Mouse (Mus musculus) liver, postnatal 0 days (tissue): ENCODE results near the gene Lamtor2. TPM values are rescaled to one million over a fixed set of nuclear protein-coding genes. Genes with fewer than 3 reads are reported as not detected.

ENCODE experiments used
- ATAC-seq: fragments of 200-750 bp; cut with Nextera tagmentation; 2 replicates; pipeline ENCODE4 v1.8.0; 2017; ENCODE audit warnings: mild to moderate bottlenecking, moderate library complexity
- DNase-seq: peaks from one replicate; pipeline ENCODE4 v3.0.0-alpha.2; 2016
- H3K27ac ChIP-seq: fragments of 300-500 bp; sonication (generic); 2 replicates; pipeline ENCODE4 v1.5.1; 2014; ENCODE audit warnings: antibody characterized with exemption, moderate library complexity, mild to moderate bottlenecking, low read depth
- H3K27me3 ChIP-seq: fragments of 300-500 bp; sonication (generic); 2 replicates; pipeline ENCODE4 v1.6.1; 2014; ENCODE audit warnings: low read length, control low read depth, mixed read lengths; ENCODE audit not compliant: insufficient read depth
- H3K36me3 ChIP-seq: fragments of 300-500 bp; sonication (generic); replicated peaks from 2 replicates; pipeline ENCODE4 v1.6.1; 2014; ENCODE audit warnings: mild to moderate bottlenecking, control low read depth, low read length, moderate library complexity, mixed read lengths; ENCODE audit not compliant: insufficient read depth
- H3K4me1 ChIP-seq: fragments of 300-500 bp; sonication (generic); 2 replicates; pipeline ENCODE4 v1.6.1; 2014; ENCODE audit warnings: antibody characterized with exemption, mild to moderate bottlenecking, control low read depth; ENCODE audit not compliant: insufficient read depth
- H3K4me2 ChIP-seq: fragments of 300-500 bp; sonication (generic); 2 replicates; pipeline ENCODE4 v1.6.1; 2014; ENCODE audit warnings: low read depth, mild to moderate bottlenecking, low read length, moderate library complexity, mixed read lengths
- H3K4me3 ChIP-seq: fragments of 300-500 bp; sonication (generic); 2 replicates; pipeline ENCODE4 v1.5.1; 2014; ENCODE audit warnings: low read depth, low read length
- H3K9ac ChIP-seq: fragments of 300-500 bp; sonication (generic); replicated peaks from 2 replicates; pipeline ENCODE4 v1.6.1; 2014; ENCODE audit warnings: mild to moderate bottlenecking, moderate library complexity
- H3K9me3 ChIP-seq: fragments of 300-500 bp; sonication (generic); 2 replicates; pipeline ENCODE4 v1.6.1; 2016; ENCODE audit warnings: mild to moderate bottlenecking, control low read depth, low read length, mixed read lengths
- CTCF ChIP-seq: sonication (generic); IDR thresholded peaks from 2 replicates; pipeline ENCODE4 v1.5.1; 2016; ENCODE audit warnings: antibody characterized with exemption, low read depth
- EP300 ChIP-seq: IDR thresholded peaks from 2 replicates; pipeline ENCODE4 v1.6.1; 2016; ENCODE audit warnings: antibody characterized with exemption, low read depth, mild to moderate bottlenecking
- WGBS: fragments of 180-500 bp; shearing (Covaris S2); extraction: QIAGEN DNeasy Blood & Tissue Kit; methylation state at CpG from one replicate; pipeline ENCODE4 v1.1.7; 2014; ENCODE audit not compliant: insufficient replicate concordance; 5-methylcytosine and 5-hydroxymethylcytosine counted together
- polyA plus RNA-seq: library from polyadenylated mRNA; unstranded; fragments of >200 nt; fragmentation: Nextera tagmentation; extraction: Ambion mirVana; gene quantifications from 2 replicates; pipeline ENCODE4 v1.2.1, GENCODE M21; 2015

Gene Lamtor2
- polyA plus RNA-seq, 1 experiment from 2014 or later, result 104 TPM

DNA sequence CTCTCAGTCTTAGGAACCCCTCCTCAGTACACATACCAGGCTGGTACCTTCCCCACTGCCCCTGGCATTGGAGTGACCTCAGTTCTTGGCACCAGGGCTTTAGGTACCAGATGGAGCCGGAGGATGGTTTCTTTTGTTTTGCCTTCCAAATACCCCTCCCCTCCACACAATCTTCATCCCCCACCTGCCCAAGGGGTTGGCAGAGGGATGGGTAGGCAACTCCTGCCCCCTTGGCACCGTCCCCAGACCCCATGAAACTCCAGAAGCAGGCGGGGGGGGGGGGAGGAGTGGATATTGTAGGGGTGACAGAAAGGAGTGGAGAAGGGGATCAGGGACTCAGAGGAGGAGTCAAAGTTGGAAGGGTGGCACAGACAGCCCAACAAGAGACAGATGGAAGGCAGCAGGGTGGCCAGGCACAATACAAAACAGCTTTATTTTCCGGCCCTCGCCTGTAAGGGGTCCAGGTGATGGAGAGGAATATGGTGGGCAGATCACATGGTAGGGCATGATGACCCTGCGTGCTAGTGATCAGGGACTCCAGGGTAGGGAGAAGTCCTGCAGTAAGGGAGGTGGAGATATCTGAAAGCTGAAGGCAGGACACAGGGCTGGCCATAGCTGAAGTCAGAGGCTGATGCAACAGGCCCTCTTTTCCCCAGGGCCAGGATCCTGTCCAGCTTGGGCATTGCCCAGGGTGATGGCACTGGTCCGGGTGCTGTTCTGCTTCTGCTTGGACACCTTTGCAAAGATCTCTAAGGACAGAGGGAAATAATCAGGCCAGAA lies 11.1 kb downstream of the Lamtor2 start:
- H3K4me1 ChIP-seq, result peaks cover 2% of the 10 kb centered on the region
- no peaks in the 10 kb centered on the region for H3K9me3 ChIP-seq
- no peak overlapping the region for H3K4me2 ChIP-seq
- DNase-seq (no peak), ATAC-seq (no peak)
- H3K36me3 ChIP-seq, result no peaks in the 10 kb centered on the region
- 80% methylated on average over 7 of the region's 7 CpGs for WGBS
- H3K9ac ChIP-seq, result no peak overlapping the region
- TF ChIP-seq EP300, result no peak
- TF ChIP-seq CTCF, result no peak
- H3K27me3 ChIP-seq, result no peaks in the 10 kb centered on the region
- H3K4me3 ChIP-seq, result no peak overlapping the region
- no peak overlapping the region for H3K27ac ChIP-seq

DNA sequence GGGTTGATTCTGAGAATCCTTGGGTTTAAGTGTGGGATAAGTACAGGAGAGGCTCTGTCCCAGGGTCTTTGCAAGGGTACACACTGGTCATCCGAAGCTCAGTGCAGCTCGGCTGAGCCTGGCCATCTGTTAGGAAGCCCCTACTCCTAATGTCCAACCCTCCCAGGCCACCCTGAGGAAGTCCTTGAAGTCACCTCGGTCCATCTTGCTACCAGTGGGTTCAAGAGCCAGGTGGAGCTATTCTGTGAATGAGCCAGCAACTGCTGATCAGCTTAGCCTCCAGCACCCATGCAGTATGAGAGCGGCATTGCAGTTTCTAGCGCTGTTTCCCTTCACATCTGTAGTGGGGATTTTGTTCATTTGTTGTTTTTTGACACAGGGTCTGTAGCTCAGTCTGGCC lies 12.8 kb downstream of the Lamtor2 start:
- Histone ChIP-seq H3K4me1 (peaks cover 14% of the 10 kb centered on the region), H3K27me3 (no peaks in the 10 kb centered on the region), H3K4me2 (no peak overlapping the region), H3K36me3 (no peaks in the 10 kb centered on the region), H3K9me3 (no peaks in the 10 kb centered on the region), H3K27ac (no peak overlapping the region), H3K9ac (no peak overlapping the region; the same call in 1 of the 2 replicates), H3K4me3 (no peak overlapping the region)
- 69% methylated on average over 5 of the region's 5 CpGs for WGBS
- no peak for ATAC-seq
- DNase-seq, result no peak
- no peak for TF ChIP-seq CTCF
- TF ChIP-seq EP300, result no peak

DNA sequence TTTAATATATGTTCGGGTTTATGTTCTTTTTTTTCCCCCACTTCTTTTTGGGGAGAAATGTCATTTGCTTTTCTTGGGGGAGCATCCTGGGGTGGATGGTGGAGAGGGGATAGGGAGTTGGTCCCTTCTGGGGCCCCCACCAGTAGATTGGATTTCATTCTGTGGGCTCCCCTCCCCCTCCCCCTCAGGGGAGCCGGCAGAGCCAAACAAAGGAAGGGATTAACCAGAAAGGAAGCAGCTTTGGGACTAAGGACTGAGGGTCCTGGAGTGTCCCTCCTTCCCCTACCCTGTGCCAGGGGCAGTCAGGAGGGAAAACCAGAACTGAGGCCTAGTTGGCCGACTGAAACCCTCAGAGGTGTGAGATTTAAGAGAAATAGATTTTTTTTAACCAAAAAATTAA lies 13.5 kb downstream of the Lamtor2 start:
- no peak for ATAC-seq
- Histone ChIP-seq H3K4me2 (no peak overlapping the region), H3K9me3 (no peaks in the 10 kb centered on the region), H3K27me3 (no peaks in the 10 kb centered on the region), H3K9ac (no peak overlapping the region), H3K36me3 (no peaks in the 10 kb centered on the region), H3K27ac (no peak overlapping the region), H3K4me1 (peaks cover 14% of the 10 kb centered on the region), H3K4me3 (no peak overlapping the region)
- TF ChIP-seq EP300 (no peak), CTCF (no peak)
- DNase-seq, result no peak
- WGBS, result 62% methylated on average over 3 of the region's 3 CpGs

DNA sequence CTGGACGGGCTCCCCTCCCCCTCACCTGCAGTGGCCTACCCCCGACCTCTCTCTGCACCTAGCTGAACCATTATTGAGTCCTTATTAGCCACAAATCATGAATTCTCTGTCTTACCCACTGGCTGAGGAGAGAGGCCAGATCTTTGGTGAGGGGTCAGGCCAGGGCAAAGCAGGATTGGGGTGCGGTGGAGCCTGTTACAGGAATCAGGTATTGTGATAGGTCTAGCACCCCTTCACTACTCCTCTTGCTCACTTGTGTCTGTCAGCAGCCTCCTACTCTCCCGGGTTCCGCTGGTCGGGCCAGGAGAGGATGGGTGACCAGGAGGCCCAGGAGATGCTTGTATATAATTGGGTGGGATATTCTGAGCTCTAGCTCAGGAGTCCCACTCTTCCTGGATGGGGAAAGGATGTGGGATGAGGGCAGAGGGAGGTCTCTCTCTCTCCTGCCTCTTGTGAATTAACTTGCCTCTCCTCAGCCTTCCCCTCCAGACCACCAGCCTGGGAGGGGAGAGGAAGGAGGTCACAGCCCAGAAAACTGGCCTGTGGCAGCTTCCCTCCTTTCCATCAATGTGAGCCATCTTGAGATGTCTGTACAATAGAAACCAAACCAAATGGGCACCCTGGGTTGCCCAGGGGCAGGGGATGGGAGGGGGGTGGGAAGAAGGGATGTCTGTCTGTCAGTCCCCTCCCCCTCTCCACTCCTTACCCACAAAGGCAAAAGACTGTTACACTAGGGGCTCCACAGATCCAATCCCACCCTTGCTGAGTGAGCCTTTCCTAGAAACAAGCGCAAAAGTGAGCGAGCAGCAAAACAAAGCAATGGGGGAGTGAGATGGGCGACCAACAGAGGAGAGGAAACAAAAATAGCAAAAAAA lies 14.4 kb downstream of the Lamtor2 start:
- Histone ChIP-seq H3K9ac (no peak overlapping the region), H3K27ac (no peak overlapping the region), H3K36me3 (no peaks in the 10 kb centered on the region), H3K27me3 (no peaks in the 10 kb centered on the region), H3K4me1 (peaks cover 14% of the 10 kb centered on the region), H3K4me2 (no peak overlapping the region), H3K9me3 (no peaks in the 10 kb centered on the region), H3K4me3 (no peak overlapping the region)
- ATAC-seq (no peak), DNase-seq (no peak)
- WGBS, result 82% methylated on average over 9 of the region's 9 CpGs
- TF ChIP-seq CTCF (no peak), EP300 (no peak)

DNA sequence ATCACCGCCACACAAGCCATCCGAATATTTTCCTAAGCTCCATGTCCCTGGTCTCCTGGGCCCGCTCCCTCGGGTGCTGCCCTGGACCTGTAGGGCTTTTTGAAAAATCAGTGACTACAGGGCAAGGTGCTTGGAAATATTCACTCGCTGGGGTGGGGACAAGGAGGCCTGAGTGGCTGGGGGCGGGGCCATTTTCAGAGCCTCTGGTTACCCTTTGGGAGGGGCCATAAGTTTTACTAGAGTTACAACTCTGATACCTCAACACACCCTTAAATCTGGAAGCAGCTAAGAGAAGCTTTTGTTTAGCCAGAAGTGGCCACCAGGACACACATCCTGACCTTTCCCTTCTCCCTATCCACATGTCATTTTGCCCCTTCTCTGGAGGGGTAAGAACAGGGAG lies 15.7 kb downstream of the Lamtor2 start:
- H3K4me1 ChIP-seq, result peaks cover 18% of the 10 kb centered on the region
- TF ChIP-seq CTCF (no peak), EP300 (no peak)
- no peak overlapping the region for H3K27ac ChIP-seq
- H3K4me3 ChIP-seq, result peak overlapping the region; percentile 43
- no peaks in the 10 kb centered on the region for H3K9me3 ChIP-seq
- 84% methylated on average over 6 of the region's 6 CpGs for WGBS
- peak overlapping the region; percentile 78 for H3K4me2 ChIP-seq
- H3K9ac ChIP-seq, result 0 out of 2 replicates have a peak overlapping the region, but pooled peaks have one; percentile 51
- H3K27me3 ChIP-seq, result peaks cover 9% of the 10 kb centered on the region; the same call in 1 of the 2 replicates
- ATAC-seq (0 out of 2 replicates have a peak, but pooled peaks have one; percentile 1), DNase-seq (no peak)
- no peaks in the 10 kb centered on the region for H3K36me3 ChIP-seq
